Mouse (Mus musculus) E14TG2a.4 (cell line): ENCODE results near the gene Inca1.

ENCODE experiments used
- H3K27me3 ChIP-seq: 2 replicates; pipeline ENCODE4 v1.6.1; 2014; ENCODE audit warnings: low read length, control low read depth; ENCODE audit not compliant: insufficient read depth
- H3K36me3 ChIP-seq: 2 replicates; pipeline ENCODE4 v1.6.1; 2014; ENCODE audit warnings: low read length, control low read depth; ENCODE audit not compliant: insufficient read depth
- H3K4me1 ChIP-seq: replicated peaks from 2 replicates; pipeline ENCODE4 v1.6.1; 2014; ENCODE audit warnings: low read depth, low read length, control low read depth
- H3K4me3 ChIP-seq: replicated peaks from 2 replicates; pipeline ENCODE4 v1.5.1; 2014; ENCODE audit warnings: mild to moderate bottlenecking, low read length
- H3K9me3 ChIP-seq: 2 replicates; pipeline ENCODE4 v1.6.1; 2014; ENCODE audit warnings: low read length, control low read depth
- CTCF ChIP-seq: conservative IDR thresholded peaks from 2 replicates; pipeline ENCODE4 v1.5.1; 2014; ENCODE audit warnings: low read length
- NANOG ChIP-seq: IDR thresholded peaks from 2 replicates; pipeline ENCODE4 v1.6.1; 2014; ENCODE audit warnings: borderline replicate concordance, low read length, mixed read lengths
- POU5F1 ChIP-seq: IDR thresholded peaks from 2 replicates; pipeline ENCODE4 v1.6.1; 2014; ENCODE audit warnings: low read length, borderline replicate concordance

Inca1 gene

GRCm38 (mm10) chr11:70679894-70680293, 20.1 kb downstream of the Inca1 start:
- Histone ChIP-seq H3K36me3 (peaks cover 30% of the 10 kb centered on the region), H3K9me3 (no peaks in the 10 kb centered on the region), H3K27me3 (peaks cover 22% of the 10 kb centered on the region), H3K4me3 (no peak overlapping the region), H3K4me1 (peaks cover 61% of the 10 kb centered on the region)
- TF ChIP-seq NANOG (no peak), POU5F1 (no peak), CTCF (no peak)

GRCm38 (mm10) chr11:70679361-70679760, 20.6 kb downstream of the Inca1 start:
- Histone ChIP-seq H3K27me3 (peaks cover 22% of the 10 kb centered on the region), H3K4me3 (no peak overlapping the region), H3K9me3 (no peaks in the 10 kb centered on the region), H3K36me3 (peaks cover 26% of the 10 kb centered on the region), H3K4me1 (peaks cover 65% of the 10 kb centered on the region)
- TF ChIP-seq POU5F1 = no peak

- no peak overlapping the region for H3K4me3 ChIP-seq
- peaks cover 19% of the 10 kb centered on the region for H3K36me3 ChIP-seq
- no peak for TF ChIP-seq CTCF
- no peak for TF ChIP-seq POU5F1
- no peak for TF ChIP-seq NANOG
- H3K9me3 ChIP-seq = no peaks in the 10 kb centered on the region
- H3K4me1 ChIP-seq = peaks cover 66% of the 10 kb centered on the region
- peaks cover 14% of the 10 kb centered on the region; the same call in 1 of the 2 replicates for H3K27me3 ChIP-seq
Observed at GRCm38 (mm10) chr11:70678576-70678975, 21.4 kb downstream of the Inca1 start.

GRCm38 (mm10) chr11:70678092-70678491, 21.9 kb downstream of the Inca1 start:
- no peaks in the 10 kb centered on the region for H3K9me3 ChIP-seq
- H3K4me3 ChIP-seq = no peak overlapping the region
- peaks cover 9% of the 10 kb centered on the region; the same call in 1 of the 2 replicates for H3K27me3 ChIP-seq
- peaks cover 15% of the 10 kb centered on the region for H3K36me3 ChIP-seq
- peaks cover 63% of the 10 kb centered on the region for H3K4me1 ChIP-seq
- TF ChIP-seq CTCF (no peak), NANOG (no peak)

- Histone ChIP-seq H3K4me1 (peaks cover 59% of the 10 kb centered on the region), H3K27me3 (0 out of 2 replicates have a peak, but pooled peaks cover 3% of the 10 kb centered on the region), H3K9me3 (no peaks in the 10 kb centered on the region), H3K4me3 (no peak overlapping the region), H3K36me3 (peaks cover 32% of the 10 kb centered on the region)
- TF ChIP-seq CTCF (no peak), POU5F1 (no peak), NANOG (no peak)
Observed at GRCm38 (mm10) chr11:70674501-70674900, 25.5 kb downstream of the Inca1 start.

- H3K4me3 ChIP-seq = no peak overlapping the region; the same call in 1 of the 2 replicates
- peaks cover 56% of the 10 kb centered on the region for H3K4me1 ChIP-seq
- H3K27me3 ChIP-seq = 0 out of 2 replicates have a peak, but pooled peaks cover 3% of the 10 kb centered on the region
- H3K9me3 ChIP-seq = no peaks in the 10 kb centered on the region
- TF ChIP-seq NANOG (no peak), CTCF (no peak), POU5F1 (no peak)
- peaks cover 27% of the 10 kb centered on the region for H3K36me3 ChIP-seq
Observed at GRCm38 (mm10) chr11:70674014-70674413, 25.9 kb downstream of the Inca1 start.

- TF ChIP-seq POU5F1 = no peak
- no peak for TF ChIP-seq NANOG
- no peak for TF ChIP-seq CTCF
- peak overlapping the region; percentile 94 for H3K4me3 ChIP-seq
Observed at GRCm38 (mm10) chr11:70671333-70672047, 28.5 kb downstream of the Inca1 start.

GRCm38 (mm10) chr11:70670483-70670882, 29.5 kb downstream of the Inca1 start:
- peaks cover 42% of the 10 kb centered on the region for H3K36me3 ChIP-seq
- H3K4me3 ChIP-seq = peak overlapping the region; percentile 94
- H3K27me3 ChIP-seq = no peaks in the 10 kb centered on the region
- no peaks in the 10 kb centered on the region for H3K9me3 ChIP-seq
- peaks cover 66% of the 10 kb centered on the region for H3K4me1 ChIP-seq
- no peak for TF ChIP-seq POU5F1
- no peak for TF ChIP-seq NANOG
- TF ChIP-seq CTCF = no peak

More at GRCm38 (mm10) chr11:70671333-70672047, 28.5 kb downstream of the Inca1 start:
- Histone ChIP-seq H3K4me1 (peaks cover 62% of the 10 kb centered on the region), H3K9me3 (no peaks in the 10 kb centered on the region), H3K27me3 (0 out of 2 replicates have a peak, but pooled peaks cover 3% of the 10 kb centered on the region), H3K36me3 (peaks cover 36% of the 10 kb centered on the region)
